Mouse (Mus musculus) MEL (cell line): ENCODE data around the gene Ubtf.

Experiments used
- CTCF ChIP-seq, 3 experiments: IDR thresholded peaks in 2 of 3; conservative IDR thresholded peaks in 1 of 3; 2 replicates each; pipeline ENCODE4 v1.5.1; 2011 to 2012; ENCODE audit warnings: low read length in 3 of 3, low read depth in 2 of 3, mild to moderate bottlenecking in 2 of 3, improper control_type of control experiment in 1 of 3, inconsistent platforms in 1 of 3, mixed read lengths in 1 of 3, moderate library complexity in 1 of 3; ENCODE audit not compliant: control insufficient read depth in 1 of 3, insufficient read depth in 1 of 3, poor library complexity in 1 of 3, severe bottlenecking in 1 of 3
- ELF1 ChIP-seq: IDR thresholded peaks from 2 replicates; pipeline ENCODE4 v1.6.1; 2014; ENCODE audit warnings: low read depth, mild to moderate bottlenecking, inconsistent platforms, low read length, improper control_type of control experiment, moderate library complexity
- EP300 ChIP-seq, 2 experiments: IDR thresholded peaks; 2 replicates each; pipeline ENCODE4 v1.6.1; 2011; ENCODE audit warnings: improper control_type of control experiment in 2 of 2, low read length in 2 of 2, low read depth in 1 of 2, mild to moderate bottlenecking in 1 of 2
- KAT2A ChIP-seq: conservative IDR thresholded peaks from 2 replicates; pipeline ENCODE4 v1.6.1; 2012; ENCODE audit warnings: low read depth, low read length, improper control_type of control experiment, inconsistent platforms
- NRF1 ChIP-seq: IDR thresholded peaks from 2 replicates; pipeline ENCODE4 v1.6.1; 2014; ENCODE audit warnings: low read depth, mild to moderate bottlenecking, inconsistent platforms, low read length, improper control_type of control experiment, moderate library complexity; ENCODE audit not compliant: poor library complexity, insufficient read depth, severe bottlenecking
- POLR2A ChIP-seq, 2 experiments: IDR thresholded peaks; 2 replicates each; pipeline ENCODE4 v1.6.1; 2011 to 2012; ENCODE audit warnings: low read length in 2 of 2, mild to moderate bottlenecking in 2 of 2, control low read depth in 1 of 2, improper control_type of control experiment in 1 of 2, low read depth in 1 of 2, moderate library complexity in 1 of 2; ENCODE audit not compliant: control insufficient read depth in 1 of 2, insufficient read depth in 1 of 2, poor library complexity in 1 of 2
- RCOR1 ChIP-seq: IDR thresholded peaks from 2 replicates; pipeline ENCODE4 v1.6.1; 2012; ENCODE audit warnings: low read depth, mild to moderate bottlenecking, inconsistent platforms, low read length, improper control_type of control experiment
- SIN3A ChIP-seq: IDR thresholded peaks from 2 replicates; pipeline ENCODE4 v1.6.1; 2012; ENCODE audit warnings: low read length, improper control_type of control experiment, inconsistent platforms
- TAL1 ChIP-seq: IDR thresholded peaks from 2 replicates; pipeline ENCODE4 v1.6.1; 2012; ENCODE audit warnings: mild to moderate bottlenecking, inconsistent platforms, low read length, moderate library complexity, mixed read lengths
- USF2 ChIP-seq, 2 experiments: IDR thresholded peaks; 2 replicates each; pipeline ENCODE4 v1.6.1; 2011 to 2012; ENCODE audit warnings: improper control_type of control experiment in 2 of 2, low read length in 2 of 2, borderline replicate concordance in 1 of 2, inconsistent platforms in 1 of 2, low read depth in 1 of 2, mild to moderate bottlenecking in 1 of 2; ENCODE audit not compliant: insufficient read depth in 1 of 2
- ZKSCAN1 ChIP-seq: IDR thresholded peaks from 2 replicates; pipeline ENCODE4 v1.6.1; 2012; ENCODE audit warnings: low read depth, mild to moderate bottlenecking, inconsistent platforms, low read length, improper control_type of control experiment, moderate library complexity
- ZMIZ1 ChIP-seq: IDR thresholded peaks from 2 replicates; pipeline ENCODE4 v1.6.1; 2012; ENCODE audit warnings: low read depth, mild to moderate bottlenecking, inconsistent platforms, low read length, improper control_type of control experiment, moderate library complexity

DNA sequence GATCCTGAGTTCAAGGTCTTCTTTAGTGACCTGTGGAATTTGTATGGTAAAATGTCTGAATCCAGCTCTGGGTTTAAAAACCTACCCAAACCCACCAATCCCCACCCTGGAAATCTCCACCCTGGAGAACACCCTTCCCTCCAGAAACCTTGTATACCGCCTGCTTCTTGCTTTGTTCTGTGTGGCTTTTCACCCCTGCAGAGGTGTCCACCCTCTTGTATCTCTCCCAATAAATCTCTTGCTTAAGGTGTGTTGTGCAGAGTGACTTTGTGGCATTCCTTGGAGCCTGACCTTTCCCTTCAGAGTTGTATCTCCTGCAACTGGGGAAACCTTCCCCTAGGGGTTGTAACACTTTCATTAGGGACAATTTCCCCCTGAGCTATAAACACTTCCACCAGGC is 18.4 kb upstream of the Ubtf start:
- no peak for TF ChIP-seq USF2 (IDR thresholded peaks at IDR 0.05; ENCODE audit: borderline replicate concordance in 1 of 2, insufficient read depth in 1 of 2, low read depth in 1 of 2, low read length in 2 of 2)
- no peak for TF ChIP-seq RCOR1
- TF ChIP-seq CTCF (IDR thresholded peaks at IDR 0.05 in 2 of 3, conservative IDR thresholded peaks at IDR 0.05 in 1 of 3; ENCODE audit: control insufficient read depth in 1 of 3, insufficient read depth in 1 of 3, low read depth in 2 of 3, low read length in 3 of 3, poor library complexity in 1 of 3, severe bottlenecking in 1 of 3), result no peak
- no peak for TF ChIP-seq EP300 (IDR thresholded peaks at IDR 0.05; ENCODE audit: low read depth in 1 of 2, low read length in 2 of 2)
- TF ChIP-seq ZKSCAN1, result no peak
- no peak for TF ChIP-seq POLR2A (IDR thresholded peaks at IDR 0.05; ENCODE audit: control insufficient read depth in 1 of 2, insufficient read depth in 1 of 2, low read depth in 1 of 2, low read length in 2 of 2, poor library complexity in 1 of 2)
- no peak for TF ChIP-seq SIN3A
- TF ChIP-seq KAT2A, result no peak
- TF ChIP-seq TAL1, result no peak
- TF ChIP-seq ELF1, result no peak
- TF ChIP-seq NRF1, result no peak
- no peak for TF ChIP-seq ZMIZ1
